Comparison of ENCODE assay signal across 8 mouse cellular contexts in the genomic region with DNA sequence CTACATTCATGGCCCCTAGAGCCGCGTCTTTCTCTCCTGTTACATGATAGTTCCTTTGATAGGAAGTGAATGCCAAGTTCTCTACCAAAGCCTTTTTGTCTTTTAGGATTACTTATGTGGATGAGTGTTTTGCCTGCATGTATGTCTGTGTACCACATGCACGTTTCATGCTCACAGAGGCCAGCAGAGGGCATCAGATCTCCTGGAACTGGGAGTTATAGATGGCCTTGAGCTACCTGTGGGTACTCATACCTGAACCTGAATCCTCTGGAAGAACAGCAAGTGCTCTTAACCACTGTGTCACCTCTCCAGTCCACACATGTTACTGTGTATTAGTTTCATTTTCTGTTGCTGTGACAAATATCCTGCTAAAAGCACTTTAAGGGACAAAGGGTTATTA. TPM values are rescaled to one million over a fixed set of nuclear protein-coding genes. Genes with fewer than 3 reads are reported as not detected.
DNase-seq lines count a peak whose midpoint lies in the region; ATAC-seq and TF ChIP-seq lines count a peak whose summit lies in the region.

No protein-coding gene starts in this region.

- no peak overlapping the region for H3K27ac ChIP-seq in forebrain, embryonic 10.5 days
- H3K27ac ChIP-seq in forebrain, embryonic 11.5 days (ENCODE audit: low read depth, low read length): no peak overlapping the region
- H3K27ac ChIP-seq in neural tube, embryonic 15.5 days (replicated peaks): no peak overlapping the region
- no peak overlapping the region for H3K27ac ChIP-seq in embryonic fibroblast, embryonic 13.5 days (ENCODE audit: insufficient read depth, low read length)

- TF ChIP-seq POLR2A in embryonic fibroblast, embryonic 13.5 days (IDR thresholded peaks at IDR 0.05; ENCODE audit: low read depth, low read length): no peak

- TF ChIP-seq CTCF in embryonic fibroblast, embryonic 13.5 days (IDR thresholded peaks at IDR 0.05; ENCODE audit: borderline replicate concordance, insufficient read depth, low read length): peak; percentile 45; the same call in 1 of the 2 replicates

- 71% methylated on average over 3 of the region's 3 CpGs for WGBS in forebrain, embryonic 10.5 days
- WGBS in forebrain, embryonic 11.5 days: 72% methylated on average over 3 of the region's 3 CpGs
- WGBS in neural tube, embryonic 15.5 days: 75% methylated on average over 3 of the region's 3 CpGs

- intact Hi-C loops in left cerebral cortex, postnatal 36 days (cut with DNase I): no loop called here

- no peak for ATAC-seq in forebrain, embryonic 11.5 days (replicated peaks; ENCODE audit: low FRiP score)
- no peak for ATAC-seq in neural tube, embryonic 15.5 days (ENCODE audit: low FRiP score)

- peaks cover 26% of the 10 kb centered on the region for H3K27me3 ChIP-seq in forebrain, embryonic 10.5 days (ENCODE audit: poor library complexity, severe bottlenecking)
- H3K27me3 ChIP-seq in forebrain, embryonic 11.5 days (ENCODE audit: control insufficient read depth, insufficient read depth, low read length): no peaks in the 10 kb centered on the region
- no peaks in the 10 kb centered on the region for H3K27me3 ChIP-seq in neural tube, embryonic 15.5 days (replicated peaks)

- no peak overlapping the region for H3K4me2 ChIP-seq in forebrain, embryonic 11.5 days (ENCODE audit: low read depth, low read length, severe bottlenecking)
- H3K4me2 ChIP-seq in neural tube, embryonic 15.5 days: no peak overlapping the region

- peak; percentile 34 for DNase-seq in forebrain, embryonic 10.5 days (ENCODE audit: extremely low spot score, low spot score)
- no peak for DNase-seq in forebrain, embryonic 11.5 days (ENCODE audit: low spot score)
- DNase-seq in neural tube, embryonic 10.5 days (ENCODE audit: extremely low spot score, low spot score): peak; percentile 27
- DNase-seq in mesoderm, embryonic 11.5 days (ENCODE audit: low read depth, low spot score): peak; percentile 20
- DNase-seq in layer of hippocampus, adult 11-12 months (ENCODE audit: low spot score): no peak
- no peak for DNase-seq in left cerebral cortex, postnatal 36 days (ENCODE audit: low spot score in 2 of 2)

- no peak overlapping the region for H3K9ac ChIP-seq in forebrain, embryonic 11.5 days (ENCODE audit: low read length)
- H3K9ac ChIP-seq in neural tube, embryonic 15.5 days (replicated peaks): no peak overlapping the region

- no peaks in the 10 kb centered on the region; the same call in 1 of the 2 replicates for H3K9me3 ChIP-seq in forebrain, embryonic 10.5 days
- no peaks in the 10 kb centered on the region; the same call in 1 of the 2 replicates for H3K9me3 ChIP-seq in forebrain, embryonic 11.5 days (ENCODE audit: control insufficient read depth, low read length)
- no peaks in the 10 kb centered on the region for H3K9me3 ChIP-seq in neural tube, embryonic 15.5 days (replicated peaks)

- peaks cover 20% of the 10 kb centered on the region for H3K4me1 ChIP-seq in forebrain, embryonic 10.5 days
- H3K4me1 ChIP-seq in forebrain, embryonic 11.5 days (replicated peaks; ENCODE audit: control insufficient read depth, insufficient read depth, low read length): peaks cover 7% of the 10 kb centered on the region; the same call in 1 of the 2 replicates
- peaks cover 13% of the 10 kb centered on the region for H3K4me1 ChIP-seq in neural tube, embryonic 15.5 days
- H3K4me1 ChIP-seq in embryonic fibroblast, embryonic 13.5 days (ENCODE audit: control insufficient read depth, insufficient read depth, low read length): no peaks in the 10 kb centered on the region

- peaks cover 75% of the 10 kb centered on the region for H3K36me3 ChIP-seq in forebrain, embryonic 10.5 days (replicated peaks)
- no peaks in the 10 kb centered on the region; the same call in 1 of the 2 replicates for H3K36me3 ChIP-seq in forebrain, embryonic 11.5 days (ENCODE audit: control insufficient read depth, insufficient read depth, low read length)
- H3K36me3 ChIP-seq in neural tube, embryonic 15.5 days: peaks cover 62% of the 10 kb centered on the region

- no peak overlapping the region for H3K4me3 ChIP-seq in forebrain, embryonic 10.5 days
- H3K4me3 ChIP-seq in forebrain, embryonic 11.5 days (ENCODE audit: low read depth, low read length): no peak overlapping the region
- no peak overlapping the region for H3K4me3 ChIP-seq in neural tube, embryonic 15.5 days (replicated peaks)
- H3K4me3 ChIP-seq in embryonic fibroblast, embryonic 13.5 days (ENCODE audit: insufficient read depth, low read length): no peak overlapping the region

RNA-seq across cellular contexts. Expression of a gene that starts 4.1 kb away (rescaled TPM):
- 5.3 and 7.2 TPM in 2 replicates for polyA plus RNA-seq in forebrain, embryonic 10.5 days (2016; fragmentation: Nextera tagmentation; extraction: Ambion mirVana)
- 6.7 and 9.6 TPM in 2 replicates for polyA plus RNA-seq in forebrain, embryonic 11.5 days (2014; fragmentation: Nextera tagmentation; extraction: Ambion mirVana)
- polyA plus RNA-seq in neural tube, embryonic 15.5 days (2015; fragmentation: Nextera tagmentation; extraction: Ambion mirVana): 26.8 and 30.3 TPM in 2 replicates
- 1.0 and 1.6 TPM in 2 replicates for polyA plus RNA-seq in embryonic fibroblast, embryonic 13.5 days (2011; ENCODE audit: insufficient read length, low read depth, missing spikeins)
- total RNA-seq in left cerebral cortex, postnatal 36 days (2021): 10 to 100 TPM; 56.6 to 65.0 TPM

RNA-seq across cellular contexts. Expression of a gene that starts 13.0 kb away (rescaled TPM):
- 32.8 and 33.0 TPM in 2 replicates for polyA plus RNA-seq in forebrain, embryonic 10.5 days (2016; fragmentation: Nextera tagmentation; extraction: Ambion mirVana)
- 25.8 and 27.4 TPM in 2 replicates for polyA plus RNA-seq in forebrain, embryonic 11.5 days (2014; fragmentation: Nextera tagmentation; extraction: Ambion mirVana)
- polyA plus RNA-seq in neural tube, embryonic 15.5 days (2015; fragmentation: Nextera tagmentation; extraction: Ambion mirVana): 28.0 and 28.2 TPM in 2 replicates
- polyA plus RNA-seq in embryonic fibroblast, embryonic 13.5 days (2011; ENCODE audit: insufficient read length, low read depth, missing spikeins): 13.4 and 16.4 TPM in 2 replicates
- total RNA-seq in left cerebral cortex, postnatal 36 days (2021): 10 to 100 TPM; 24.4 to 31.8 TPM

RNA-seq across cellular contexts. Expression of a gene that starts 24.1 kb away (rescaled TPM):
- 2.8 and 2.9 TPM in 2 replicates for polyA plus RNA-seq in forebrain, embryonic 10.5 days (2016; fragmentation: Nextera tagmentation; extraction: Ambion mirVana)
- 3.2 and 3.6 TPM in 2 replicates for polyA plus RNA-seq in forebrain, embryonic 11.5 days (2014; fragmentation: Nextera tagmentation; extraction: Ambion mirVana)
- polyA plus RNA-seq in neural tube, embryonic 15.5 days (2015; fragmentation: Nextera tagmentation; extraction: Ambion mirVana): 4.5 and 5.3 TPM in 2 replicates
- 5.9 and 6.6 TPM in 2 replicates for polyA plus RNA-seq in embryonic fibroblast, embryonic 13.5 days (2011; ENCODE audit: insufficient read length, low read depth, missing spikeins)
- 10 to 100 TPM; 12.1 to 14.1 TPM for total RNA-seq in left cerebral cortex, postnatal 36 days (2021)

RNA-seq across cellular contexts. Expression of a gene that starts 27.6 kb away (rescaled TPM):
- polyA plus RNA-seq in forebrain, embryonic 10.5 days (2016; fragmentation: Nextera tagmentation; extraction: Ambion mirVana): 8.3 and 8.7 TPM in 2 replicates
- polyA plus RNA-seq in forebrain, embryonic 11.5 days (2014; fragmentation: Nextera tagmentation; extraction: Ambion mirVana): 12.2 and 13.7 TPM in 2 replicates
- 21.7 and 24.3 TPM in 2 replicates for polyA plus RNA-seq in neural tube, embryonic 15.5 days (2015; fragmentation: Nextera tagmentation; extraction: Ambion mirVana)
- 9.4 and 10.5 TPM in 2 replicates for polyA plus RNA-seq in embryonic fibroblast, embryonic 13.5 days (2011; ENCODE audit: insufficient read length, low read depth, missing spikeins)
- 100 to 1,000 TPM; 213 to 219 TPM for total RNA-seq in left cerebral cortex, postnatal 36 days (2021)

RNA-seq across cellular contexts. Expression of a gene that starts 33.3 kb away (rescaled TPM):
- polyA plus RNA-seq in forebrain, embryonic 10.5 days (2016; fragmentation: Nextera tagmentation; extraction: Ambion mirVana): 48.0 and 49.3 TPM in 2 replicates
- 47.7 and 49.1 TPM in 2 replicates for polyA plus RNA-seq in forebrain, embryonic 11.5 days (2014; fragmentation: Nextera tagmentation; extraction: Ambion mirVana)
- 30.5 and 34.0 TPM in 2 replicates for polyA plus RNA-seq in neural tube, embryonic 15.5 days (2015; fragmentation: Nextera tagmentation; extraction: Ambion mirVana)
- 39.7 and 54.7 TPM in 2 replicates for polyA plus RNA-seq in embryonic fibroblast, embryonic 13.5 days (2011; ENCODE audit: insufficient read length, low read depth, missing spikeins)
- 10 to 100 TPM; 12.3 to 15.8 TPM for total RNA-seq in left cerebral cortex, postnatal 36 days (2021)

Comparison
In these comparisons a context has a peak if more than half of its experiments do, and no peak if none do; other contexts are left out.
1. DNase-seq: peak in forebrain, embryonic 10.5 days (single experiment), neural tube, embryonic 10.5 days (single experiment) and mesoderm, embryonic 11.5 days (single experiment); none in forebrain, embryonic 11.5 days (single experiment), layer of hippocampus, adult 11-12 months (single experiment) and left cerebral cortex, postnatal 36 days (0 of 2).